Mouse (Mus musculus): Measurements from ENCODE around the gene Nrp1. TPM values are rescaled to one million over a fixed set of nuclear protein-coding genes. Genes with fewer than 3 reads are reported as not detected.

Nrp1 gene
- polyA plus RNA-seq, 1 experiment from 2014 or later, result 35.3 TPM

MicroRNAs within 50 kb of the gene (microRNA counts, 519-probe panel; counts per million panel counts)
- microRNA mmu-miR-1903, result not detected

Small RNAs within 50 kb of the gene (microRNA-seq; reads per million reads assigned to microRNA genes)
- not detected for gene Mir1903

Measured in midbrain, embryonic 12.5 days (tissue).